Mouse (Mus musculus): ENCODE measurements around the gene Pknox2.

The Pknox2 gene

GRCm38 (mm10) chr9:37147359-37147685 lies at the start of gene Pknox2:
Gene Pknox2 (minus strand): TSS chr9:37147407.
- 1% methylated on average over 9 of the region's 13 CpGs for WGBS

GRCm38 (mm10) chr9:37188024-37188423 lies 40.8 kb upstream of the Pknox2 start:
- WGBS: 73% methylated on average over 3 of the region's 3 CpGs

- WGBS: 50% methylated on average over 5 of the region's 5 CpGs
Observed at GRCm38 (mm10) chr9:37187407-37187806, 40.2 kb upstream of the Pknox2 start.

- WGBS: 71% methylated on average over 2 of the region's 2 CpGs
Observed at GRCm38 (mm10) chr9:37183176-37183575, 36.0 kb upstream of the Pknox2 start.

GRCm38 (mm10) chr9:37181596-37181995 lies 34.4 kb upstream of the Pknox2 start:
- WGBS: 69% methylated on average over 5 of the region's 5 CpGs

- WGBS: 95% methylated on average over 4 of the region's 4 CpGs
Observed at GRCm38 (mm10) chr9:37179596-37179995, 32.4 kb upstream of the Pknox2 start.

- WGBS: 32% methylated on average over 4 of the region's 4 CpGs
Observed at GRCm38 (mm10) chr9:37178911-37179310, 31.7 kb upstream of the Pknox2 start.

- 54% methylated on average over 8 of the region's 8 CpGs for WGBS
Observed at GRCm38 (mm10) chr9:37177551-37177950, 30.3 kb upstream of the Pknox2 start.

GRCm38 (mm10) chr9:37177107-37177506 lies 29.9 kb upstream of the Pknox2 start:
- 3% methylated on average over 5 of the region's 5 CpGs for WGBS

GRCm38 (mm10) chr9:37176002-37176401 lies 28.8 kb upstream of the Pknox2 start:
- WGBS: 30% methylated on average over 3 of the region's 3 CpGs

- WGBS: 80% methylated on average over 5 of the region's 5 CpGs
Observed at GRCm38 (mm10) chr9:37173376-37173775, 26.2 kb upstream of the Pknox2 start.

- WGBS: 84% methylated on average over 2 of the region's 2 CpGs
Observed at GRCm38 (mm10) chr9:37166899-37167298, 19.7 kb upstream of the Pknox2 start.

GRCm38 (mm10) chr9:37160686-37161085 lies 13.5 kb upstream of the Pknox2 start:
- WGBS: 85% methylated on average over 2 of the region's 2 CpGs

- WGBS: 77% methylated on average over 4 of the region's 4 CpGs
Observed at GRCm38 (mm10) chr9:37147886-37148285, 679 bp upstream of the Pknox2 start.

- under 1% methylated on average over 74 of the region's 75 CpGs for WGBS
Observed at GRCm38 (mm10) chr9:37146603-37147358, 426 bp downstream of the Pknox2 start.

GRCm38 (mm10) chr9:37146353-37146602 lies 929 bp downstream of the Pknox2 start:
- under 1% methylated on average over 12 of the region's 12 CpGs for WGBS

GRCm38 (mm10) chr9:37145616-37146352 lies 1.4 kb downstream of the Pknox2 start:
- under 1% methylated on average over 43 of the region's 43 CpGs for WGBS

GRCm38 (mm10) chr9:37145151-37145615 lies 2.0 kb downstream of the Pknox2 start:
- 2% methylated on average over 26 of the region's 26 CpGs for WGBS

GRCm38 (mm10) chr9:37144696-37145095 lies 2.5 kb downstream of the Pknox2 start:
- WGBS: 14% methylated on average over 6 of the region's 6 CpGs

GRCm38 (mm10) chr9:37144251-37144650 lies 3.0 kb downstream of the Pknox2 start:
- WGBS: 18% methylated on average over 21 of the region's 21 CpGs

- WGBS: 50% methylated on average over 12 of the region's 12 CpGs
Observed at GRCm38 (mm10) chr9:37143046-37143931, 3.9 kb downstream of the Pknox2 start.

GRCm38 (mm10) chr9:37142107-37142506 lies 5.1 kb downstream of the Pknox2 start:
- WGBS: 34% methylated on average over 4 of the region's 4 CpGs
